Mouse (Mus musculus): ENCODE results near the gene Mad1l1.

The Mad1l1 gene

GRCm38 (mm10) chr5:140061296-140061879 lies 260.0 kb downstream of the Mad1l1 start:
- in situ Hi-C loops (cut with MseI, MboI): no loop called here

GRCm38 (mm10) chr5:140056291-140056690 lies 265.1 kb downstream of the Mad1l1 start:
- in situ Hi-C loops (cut with MseI, MboI): no loop called here

- in situ Hi-C loops (cut with MseI, MboI): no loop called here
These were observed 265.9 kb downstream of the Mad1l1 start for GRCm38 (mm10) chr5:140055431-140055830.

- in situ Hi-C loops (cut with MseI, MboI): no loop called here
These were observed 267.7 kb downstream of the Mad1l1 start for GRCm38 (mm10) chr5:140053626-140054025.

GRCm38 (mm10) chr5:140052405-140052804 lies 268.9 kb downstream of the Mad1l1 start:
- in situ Hi-C loops (cut with MseI, MboI): no loop called here

- in situ Hi-C loops (cut with MseI, MboI): no loop called here
These were observed 275.9 kb downstream of the Mad1l1 start for GRCm38 (mm10) chr5:140045453-140045852.

- in situ Hi-C loops (cut with MseI, MboI): no loop called here
These were observed 278.4 kb downstream of the Mad1l1 start for GRCm38 (mm10) chr5:140043002-140043401.

- in situ Hi-C loops (cut with MseI, MboI): no loop called here
These were observed 279.2 kb downstream of the Mad1l1 start for GRCm38 (mm10) chr5:140042002-140042611.

- in situ Hi-C loops (cut with MseI, MboI): no loop called here
These were observed 280.3 kb downstream of the Mad1l1 start for GRCm38 (mm10) chr5:140041055-140041454.

- in situ Hi-C loops (cut with MseI, MboI): no loop called here
These were observed 283.6 kb downstream of the Mad1l1 start for GRCm38 (mm10) chr5:140037587-140038233.

- in situ Hi-C loops (cut with MseI, MboI): no loop called here
These were observed 285.7 kb downstream of the Mad1l1 start for GRCm38 (mm10) chr5:140035641-140036040.

- in situ Hi-C loops (cut with MseI, MboI): no loop called here
These were observed 286.4 kb downstream of the Mad1l1 start for GRCm38 (mm10) chr5:140035025-140035330.

GRCm38 (mm10) chr5:140034300-140035024 lies 286.9 kb downstream of the Mad1l1 start:
- in situ Hi-C loops (cut with MseI, MboI): no loop called here

GRCm38 (mm10) chr5:140026366-140026765 lies 295.0 kb downstream of the Mad1l1 start:
- in situ Hi-C loops (cut with MseI, MboI): no loop called here

GRCm38 (mm10) chr5:140025301-140025700 lies 296.1 kb downstream of the Mad1l1 start:
- in situ Hi-C loops (cut with MseI, MboI): no loop called here

- in situ Hi-C loops (cut with MseI, MboI): no loop called here
These were observed 297.3 kb downstream of the Mad1l1 start for GRCm38 (mm10) chr5:140023941-140024500.

- in situ Hi-C loops (cut with MseI, MboI): no loop called here
These were observed 298.5 kb downstream of the Mad1l1 start for GRCm38 (mm10) chr5:140022861-140023260.

- in situ Hi-C loops (cut with MseI, MboI): no loop called here
These were observed 299.6 kb downstream of the Mad1l1 start for GRCm38 (mm10) chr5:140021755-140022154.

GRCm38 (mm10) chr5:140019616-140020015 lies 301.7 kb downstream of the Mad1l1 start:
- in situ Hi-C loops (cut with MseI, MboI): no loop called here

- in situ Hi-C loops (cut with MseI, MboI): no loop called here
These were observed 302.6 kb downstream of the Mad1l1 start for GRCm38 (mm10) chr5:140018780-140019179.

- in situ Hi-C loops (cut with MseI, MboI): no loop called here
These were observed 304.5 kb downstream of the Mad1l1 start for GRCm38 (mm10) chr5:140016896-140017295.

GRCm38 (mm10) chr5:140013652-140014051 lies 307.7 kb downstream of the Mad1l1 start:
- in situ Hi-C loops (cut with MseI, MboI): no loop called here
